Mouse (Mus musculus): ENCODE results near the gene Lamtor3.

GRCm38 (mm10) chr3:137880109-137880748 is 38.1 kb upstream of the Lamtor3 start:
- no peak for TF ChIP-seq CTCF (IDR thresholded peaks at IDR 0.05; ENCODE audit: low read depth)
- no peak for TF ChIP-seq EP300 (optimal IDR thresholded peaks at IDR 0.05)
